Mouse (Mus musculus) retina, postnatal 7 days (tissue): ENCODE measurements around the gene Hs3st6.
"Not testable (repeated sequence)": the region's sequence is repeated elsewhere in the genome, so short reads cannot be mapped to it uniquely, and the experiment has no call there.

ENCODE experiments used
- DNase-seq: peaks from one replicate; pipeline ENCODE4 v3.0.0-alpha.2; 2012; ENCODE audit warnings: low read depth, low spot score

Gene Hs3st6

DNA sequence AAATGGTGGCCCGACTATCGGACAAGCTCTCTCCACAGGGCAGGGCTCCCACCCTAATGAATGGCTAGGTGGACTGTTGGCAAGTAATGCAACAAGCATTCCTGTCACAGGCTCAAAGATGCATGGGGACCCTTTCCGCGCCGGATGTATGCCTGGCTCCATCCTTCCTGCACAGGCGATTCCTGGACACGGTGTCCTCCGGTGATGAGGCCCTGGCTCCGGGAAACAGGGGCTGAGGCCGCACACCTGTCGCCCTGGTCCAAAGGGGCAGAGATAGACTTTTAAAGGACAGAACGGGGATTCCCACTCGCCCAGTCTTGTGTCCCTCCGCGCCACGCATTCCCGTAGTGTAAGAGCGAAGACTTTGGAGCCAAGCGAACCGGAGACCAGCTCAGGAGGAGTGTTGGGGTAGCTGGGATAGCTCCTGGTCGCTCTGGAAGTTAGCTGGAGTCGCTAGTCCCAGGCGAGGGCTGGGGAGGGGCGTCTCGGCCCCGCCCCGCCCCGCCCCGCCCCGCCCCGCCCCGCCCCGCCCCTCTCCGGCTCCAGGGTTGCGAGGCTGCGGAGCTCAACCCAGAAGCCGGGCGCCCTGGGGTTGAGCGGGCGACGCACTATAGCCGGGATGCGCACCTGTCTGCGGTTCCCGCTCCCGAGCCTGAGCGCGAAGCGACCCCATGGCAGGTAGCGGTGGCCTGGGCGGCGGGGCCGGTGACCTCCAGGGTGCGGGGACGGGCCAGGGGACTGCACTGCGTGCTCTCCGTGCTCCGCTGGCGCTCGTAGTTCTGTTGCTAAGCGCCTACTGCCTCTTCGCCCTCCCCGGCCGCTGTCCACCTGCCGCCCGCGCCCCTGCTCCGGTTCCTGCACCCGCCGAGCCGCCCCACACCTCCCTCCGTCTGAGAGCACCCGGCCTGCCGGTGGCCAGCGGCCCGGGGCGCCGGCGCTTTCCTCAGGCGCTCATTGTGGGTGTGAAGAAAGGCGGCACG is at the start of gene Hs3st6:
Hs3st6 (plus strand) TSS at position 574 of the 980 bp plus-strand sequence.
- DNase-seq = no peak

DNA sequence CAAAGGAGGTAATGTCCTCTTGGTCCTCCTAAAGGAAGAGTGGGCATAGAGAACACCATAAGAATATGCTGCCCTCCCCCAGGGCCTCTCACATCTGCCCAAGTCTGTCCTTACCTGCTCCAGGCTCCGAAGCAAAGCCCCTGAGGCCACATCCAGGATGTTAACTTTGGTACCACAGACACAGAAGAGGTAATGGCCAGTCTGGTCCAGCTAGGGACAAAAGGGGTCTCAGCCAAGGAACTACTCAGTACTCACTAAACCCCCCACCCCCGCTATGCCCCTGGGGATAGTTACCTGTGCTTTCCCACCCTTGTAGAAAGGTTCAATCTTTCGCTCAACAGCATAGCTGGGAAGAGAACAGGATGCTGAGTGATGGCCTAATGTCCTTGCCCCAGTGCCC is 47.0 kb upstream of the Hs3st6 start:
- no peak for DNase-seq

DNA sequence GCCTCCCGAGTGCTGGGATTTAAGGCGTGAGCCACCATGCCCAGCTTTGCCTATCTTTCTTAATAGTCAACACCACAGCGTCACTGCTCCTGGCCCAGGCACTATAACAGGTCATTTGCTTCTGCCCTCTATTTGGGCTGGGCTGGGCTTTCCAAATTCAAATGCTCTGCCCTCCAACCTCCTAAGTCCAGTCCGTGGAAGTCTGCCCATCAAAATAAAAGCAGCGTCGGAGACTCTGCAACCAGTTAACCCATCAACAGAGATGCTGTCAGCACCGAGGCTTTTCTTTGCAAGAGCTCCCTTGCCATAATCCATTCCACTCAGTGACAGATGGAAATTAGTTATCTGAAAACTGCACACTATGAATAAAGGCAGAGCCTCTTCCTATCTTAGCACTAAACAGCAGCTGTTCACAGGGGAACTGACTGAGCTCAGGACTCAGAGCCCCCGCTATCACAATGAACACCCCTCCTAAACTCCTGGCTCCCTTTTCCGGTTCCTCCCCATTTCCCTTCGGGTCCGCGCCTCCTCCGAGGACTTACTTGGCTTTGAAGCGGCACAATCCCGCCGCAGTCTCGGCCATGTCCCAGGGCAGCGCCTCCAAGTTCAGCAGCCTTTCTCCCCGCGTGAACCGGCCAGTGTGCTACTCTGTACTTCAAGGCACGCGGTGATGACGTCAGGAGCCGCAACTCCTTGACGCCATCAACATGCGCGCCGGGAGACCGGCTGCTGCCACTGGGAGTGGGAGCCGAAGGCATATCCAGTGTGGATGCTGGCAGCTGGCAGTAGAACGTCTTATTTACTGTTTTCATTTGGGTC is 45.6 kb upstream of the Hs3st6 start, which contains the start of gene Tbl3:
Tbl3 (minus strand) TSS at position 679 of the 819 bp plus-strand sequence.
- DNase-seq = peak; percentile 90

GRCm38 (mm10) chr17:24707801-24708425 is 44.9 kb upstream of the Hs3st6 start:
- no peak for DNase-seq

DNA sequence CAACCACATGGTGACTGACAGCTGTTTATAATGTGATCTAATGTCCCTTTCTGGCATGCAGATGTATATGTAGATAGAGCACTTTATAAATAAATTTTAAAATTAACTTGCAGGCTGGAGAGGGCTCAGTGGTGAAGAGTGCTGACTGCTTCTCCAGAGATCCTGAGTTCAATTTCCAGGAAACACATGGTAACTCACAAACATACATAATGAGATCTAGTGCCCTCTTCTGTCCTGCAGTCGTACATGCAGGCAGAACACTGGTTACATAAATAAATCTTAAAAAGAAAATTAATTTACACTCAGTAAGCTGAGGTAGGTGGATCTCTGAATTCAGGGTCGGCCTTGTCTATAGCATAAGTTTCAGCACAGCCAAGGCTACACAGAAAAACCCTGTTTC is 44.1 kb upstream of the Hs3st6 start:
- no peak for DNase-seq

DNA sequence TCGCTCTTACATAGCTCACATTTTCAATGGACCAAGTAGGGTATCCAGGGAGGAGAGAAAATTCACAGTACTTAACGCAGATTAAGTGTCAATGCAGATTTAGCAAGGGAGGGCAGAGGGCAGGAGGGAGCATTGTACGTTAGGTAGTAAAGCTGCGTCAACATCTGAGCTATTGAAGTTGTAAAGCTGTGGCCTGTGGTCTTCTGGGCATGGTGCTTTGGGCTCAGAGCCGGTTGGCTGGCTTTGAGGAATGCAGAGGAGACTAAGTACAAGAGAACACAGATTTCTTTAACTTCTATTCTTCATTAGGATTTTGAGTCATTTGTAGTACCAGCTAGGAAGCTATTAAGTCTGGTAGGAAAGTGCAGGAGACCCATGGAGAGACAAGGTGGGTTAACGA is 37.2 kb upstream of the Hs3st6 start:
- DNase-seq = no peak

GRCm38 (mm10) chr17:24716166-24716682 is 36.6 kb upstream of the Hs3st6 start:
- no peak for DNase-seq

DNA sequence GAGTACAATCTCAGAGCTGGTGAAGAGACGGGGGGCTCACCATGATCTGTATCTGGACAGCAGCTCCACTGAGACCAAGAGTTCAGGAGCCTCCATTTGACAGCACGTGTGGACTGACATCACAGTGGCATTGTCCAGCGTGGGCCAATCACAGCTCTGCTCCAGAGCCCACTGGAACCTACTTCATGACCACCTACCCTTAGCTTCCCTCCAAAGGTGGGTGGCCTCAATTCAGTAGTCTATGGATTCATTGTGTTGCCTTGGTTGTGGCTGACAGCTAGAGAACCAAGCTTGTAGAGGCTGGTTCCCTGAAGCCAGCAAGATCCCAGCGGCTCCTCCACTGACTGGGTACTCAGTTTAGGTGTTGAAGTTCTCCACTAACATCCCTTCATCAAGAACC is 34.8 kb upstream of the Hs3st6 start, which contains the start of the genes Rnf151 and Rps2:
Rnf151 (minus strand) TSS at position 121 of the 400 bp plus-strand sequence.
Rps2 (plus strand) TSS at position 174 of the 400 bp plus-strand sequence.
- DNase-seq = no peak

GRCm38 (mm10) chr17:24718938-24719337 is 33.9 kb upstream of the Hs3st6 start:
- not testable (repeated sequence) for DNase-seq

DNA sequence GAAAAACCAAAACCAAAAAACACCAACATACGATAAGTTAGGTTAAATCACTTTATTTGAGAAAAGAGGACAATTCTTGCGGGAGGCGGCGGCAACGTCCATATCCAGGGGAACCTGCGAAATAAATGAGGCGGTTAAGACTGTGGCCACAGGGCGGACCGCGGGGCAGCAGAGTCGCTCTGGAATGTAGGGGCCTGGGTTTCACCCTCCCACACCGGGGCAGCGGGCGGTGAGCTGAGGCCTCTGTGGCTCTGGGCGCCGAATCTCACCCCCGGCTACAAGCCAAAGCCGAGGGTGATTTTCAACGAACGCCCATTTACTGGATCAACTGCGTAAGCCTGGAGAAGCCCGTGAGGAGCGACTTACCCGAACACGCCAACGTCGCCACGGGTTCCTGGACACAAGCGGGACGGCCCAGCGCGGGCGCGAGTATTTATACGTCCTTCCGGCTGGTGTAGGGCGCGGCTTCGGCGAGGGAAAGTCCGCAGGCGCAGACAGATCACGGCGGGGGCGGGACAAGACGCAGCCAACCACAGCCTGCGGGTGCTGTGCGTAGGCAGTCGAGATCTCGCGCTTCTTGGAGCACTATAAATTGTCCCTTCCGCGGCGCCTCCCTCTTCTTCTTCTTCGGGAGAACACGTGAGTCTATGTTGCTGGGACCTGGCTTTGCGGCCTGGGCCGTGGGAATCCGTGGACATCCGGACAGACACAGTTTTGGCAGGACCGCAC is 33.1 kb upstream of the Hs3st6 start:
- peak; percentile 95 for DNase-seq

- not testable (repeated sequence) for DNase-seq
These were observed 32.2 kb upstream of the Hs3st6 start for GRCm38 (mm10) chr17:24720616-24721015.

DNA sequence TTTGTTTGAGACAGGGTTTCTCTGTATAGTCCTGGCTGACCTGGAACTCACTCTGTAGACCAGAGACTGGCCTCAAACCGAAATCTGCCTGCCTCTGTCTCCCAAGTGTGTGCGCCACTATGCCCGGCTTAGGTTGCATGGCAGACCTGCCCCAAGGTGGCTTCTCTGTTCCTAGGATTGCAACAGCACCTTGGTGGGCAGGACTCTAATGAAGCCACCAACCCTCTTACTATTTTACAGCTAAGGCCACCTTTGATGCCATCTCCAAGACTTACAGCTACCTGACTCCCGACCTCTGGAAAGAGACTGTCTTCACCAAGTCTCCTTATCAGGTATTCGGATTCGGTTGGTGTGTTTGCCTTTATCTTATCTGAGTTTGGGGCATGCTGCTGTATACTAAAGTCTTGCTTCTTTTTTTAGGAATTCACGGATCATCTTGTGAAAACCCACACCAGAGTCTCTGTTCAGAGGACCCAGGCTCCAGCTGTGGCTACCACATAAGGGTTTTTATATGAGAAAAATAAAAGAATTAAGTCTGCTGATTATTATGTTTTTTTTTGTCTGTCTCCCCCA is 31.3 kb upstream of the Hs3st6 start:
- not testable (repeated sequence) for DNase-seq

GRCm38 (mm10) chr17:24722220-24722924 is 30.4 kb upstream of the Hs3st6 start:
- no peak for DNase-seq

DNA sequence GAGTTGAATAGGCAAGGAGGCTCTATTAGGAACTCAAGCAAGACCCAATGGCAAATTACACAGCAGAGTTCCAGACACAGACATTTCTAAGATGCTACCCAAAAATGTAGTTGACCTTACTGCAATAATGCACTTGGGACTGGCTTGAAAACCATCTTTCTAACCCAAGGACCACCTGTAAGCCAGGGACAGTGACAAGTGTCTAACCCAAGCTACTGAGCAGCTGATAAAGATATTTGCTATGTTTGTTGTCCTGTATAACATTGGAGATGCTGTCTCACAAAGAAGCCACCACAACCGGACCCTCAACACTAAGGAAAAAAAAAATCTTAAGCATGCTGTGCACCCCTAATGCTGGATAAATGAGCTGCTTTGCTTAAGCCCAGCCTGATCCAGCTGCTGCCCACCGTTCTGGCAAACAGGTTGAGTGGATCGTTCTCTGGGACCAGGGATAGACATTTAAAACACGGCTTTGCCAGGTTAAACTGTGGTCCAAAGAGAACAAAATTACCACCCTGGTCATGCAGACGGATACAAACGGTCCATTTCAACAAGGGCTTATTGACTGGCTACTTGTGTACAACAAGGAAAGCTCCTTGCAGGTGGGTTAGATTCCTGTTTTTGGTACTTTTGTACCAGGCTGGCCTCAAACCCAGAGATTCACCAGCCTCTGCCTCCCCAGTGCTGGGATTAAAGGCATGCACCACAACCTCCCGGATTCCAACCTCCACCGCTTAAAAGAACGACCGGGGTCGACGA is 29.5 kb upstream of the Hs3st6 start:
- DNase-seq = no peak

DNA sequence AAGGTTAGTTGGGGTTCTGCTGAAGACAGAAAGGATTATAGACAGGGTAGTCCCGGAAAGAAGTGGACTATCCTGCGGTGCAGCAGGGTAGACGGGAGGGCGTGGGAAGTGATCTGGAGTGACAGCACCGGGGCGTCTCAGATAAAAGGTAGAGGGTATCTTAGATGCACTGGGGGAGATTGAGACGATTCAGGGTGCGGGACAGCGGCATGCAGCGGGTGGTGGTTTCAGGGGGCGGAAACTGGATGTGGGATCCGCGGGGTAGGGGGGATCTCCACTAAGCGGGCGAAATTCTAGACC is 29.0 kb upstream of the Hs3st6 start:
- no peak for DNase-seq

GRCm38 (mm10) chr17:24724184-24724583 is 28.6 kb upstream of the Hs3st6 start, which contains the start of gene Ndufb10:
Gene Ndufb10, minus strand, starts transcription at chr17:24724478.
- DNase-seq = peak; percentile 93

DNA sequence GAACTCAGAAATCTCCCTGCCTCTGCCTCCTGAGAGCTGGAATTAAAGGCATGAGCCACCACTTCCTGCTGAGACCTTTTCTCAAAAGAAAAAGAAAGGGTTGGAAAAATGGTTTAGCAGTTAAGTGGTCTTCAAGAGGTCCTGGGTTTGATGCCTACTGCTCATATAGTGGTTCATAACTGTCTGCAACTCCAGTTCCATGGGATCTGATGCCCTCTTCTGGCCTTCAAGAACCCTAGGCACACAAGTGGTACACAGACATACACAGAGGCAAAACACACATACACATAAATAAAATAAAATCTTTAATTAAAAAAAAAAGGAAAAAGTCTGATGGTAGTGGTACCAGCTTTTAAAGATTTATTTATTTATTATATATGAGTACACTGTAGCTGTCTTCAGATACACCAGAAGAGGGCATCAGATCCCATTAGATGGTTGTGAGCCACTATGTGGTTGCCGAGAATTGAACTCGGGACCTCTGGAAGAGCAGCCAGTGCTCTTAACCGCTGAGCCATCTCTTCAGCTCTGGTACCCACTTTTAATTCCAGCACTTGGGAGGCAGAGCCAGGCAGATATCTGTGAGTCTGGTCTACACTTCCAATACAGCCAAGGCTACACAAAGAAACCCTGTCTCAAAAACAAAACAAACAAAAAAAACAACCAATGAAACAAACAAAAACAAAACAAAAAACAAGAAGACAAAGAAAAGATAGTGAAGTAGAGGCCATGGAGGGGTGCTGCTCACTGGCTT is 27.0 kb upstream of the Hs3st6 start:
- DNase-seq = no peak

DNA sequence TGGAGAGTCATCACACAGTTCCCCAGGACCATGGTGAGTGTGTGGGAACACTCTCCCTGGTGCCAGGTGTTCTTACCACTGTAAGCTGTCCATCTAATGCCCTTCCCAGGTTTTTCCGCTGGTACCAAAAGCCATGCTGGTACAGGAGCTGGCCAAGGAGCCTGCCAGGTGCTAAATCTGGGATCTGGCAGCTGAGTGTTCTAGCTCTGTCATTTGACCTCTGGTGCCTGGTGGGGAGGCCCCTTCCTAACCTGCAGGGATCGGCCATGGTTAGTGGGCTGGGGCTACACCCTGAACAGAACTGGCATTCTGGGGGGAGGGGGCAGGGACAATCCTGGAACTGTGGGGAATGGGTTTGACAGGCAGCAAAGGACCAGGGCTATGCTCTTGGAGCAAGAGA is 25.2 kb upstream of the Hs3st6 start, which contains the start of gene Rpl3l:
Rpl3l (plus strand) TSS at position 203 of the 400 bp plus-strand sequence.
- DNase-seq = no peak
